31 mouse cellular contexts compared by ENCODE assay signal in the genomic region with DNA sequence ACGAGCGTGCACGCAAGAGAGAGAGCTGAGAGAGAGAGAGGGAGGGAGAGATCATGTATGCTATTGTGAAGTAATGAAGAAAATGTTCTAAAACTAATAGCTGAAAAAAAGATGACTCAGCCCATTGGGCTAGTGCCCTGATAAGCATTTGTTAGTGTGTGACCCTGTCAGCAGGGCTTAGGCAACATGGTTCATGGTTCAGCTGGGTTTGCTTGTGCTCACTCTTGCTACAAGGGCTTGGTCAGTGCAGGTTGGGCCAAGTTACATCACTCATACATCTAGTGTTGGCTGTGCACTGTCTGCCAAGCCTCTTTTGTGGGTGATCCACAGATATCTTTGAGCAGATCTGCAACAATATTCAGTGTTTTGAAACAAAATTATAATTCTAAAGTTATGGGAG.
A peak's percentile ranks its signal among the peaks of the same experiment; 100 is the strongest.
DNase-seq lines count a peak whose midpoint lies in the region; ATAC-seq and TF ChIP-seq lines count a peak whose summit lies in the region.
"Had no signal": no experiment of that assay in that cellular context is flagged by ENCODE, and none has a peak within 500 bp of the region (broad histone marks: within the 10 kb centered on the region; RNA-seq: fewer than 3 reads in every experiment).

No protein-coding gene starts in this region.

- H3K9me3 ChIP-seq in liver, postnatal 0 days (ENCODE audit: low read length), result no peaks in the 10 kb centered on the region
- H3K9me3 ChIP-seq in stomach, postnatal 0 days (ENCODE audit: control insufficient read depth, low read length), result no peaks in the 10 kb centered on the region
- H3K9me3 ChIP-seq: hindbrain, embryonic 13.5 days; limb, embryonic 12.5 days; midbrain, embryonic 13.5 days; stomach, embryonic 15.5 days had no signal

- no peak overlapping the region for H3K27ac ChIP-seq in liver, postnatal 0 days (ENCODE audit: low read depth)
- no peak overlapping the region for H3K27ac ChIP-seq in stomach, postnatal 0 days (replicated peaks)
- H3K27ac ChIP-seq: hindbrain, embryonic 13.5 days; left cerebral cortex, adult 2 months; limb, embryonic 12.5 days; liver, embryonic 14.5 days; midbrain, embryonic 13.5 days; stomach, embryonic 15.5 days had no signal

- H3K27me3 ChIP-seq in liver, postnatal 0 days (ENCODE audit: insufficient read depth, low read length), result no peaks in the 10 kb centered on the region
- no peaks in the 10 kb centered on the region for H3K27me3 ChIP-seq in stomach, postnatal 0 days (ENCODE audit: control insufficient read depth, insufficient read depth, low read length)
- H3K27me3 ChIP-seq: CH12.LX; hindbrain, embryonic 13.5 days; limb, embryonic 12.5 days; midbrain, embryonic 13.5 days; stomach, embryonic 15.5 days had no signal

- TF ChIP-seq EP300 in liver, postnatal 0 days (IDR thresholded peaks at IDR 0.05; ENCODE audit: low read depth), result peak; percentile 14; the same call in 1 of the 2 replicates
- TF ChIP-seq EP300 in stomach, postnatal 0 days (optimal IDR thresholded peaks at IDR 0.05), result no peak

- peak; percentile 48 for DNase-seq in liver, postnatal 0 days
- DNase-seq in liver (no peak), adipocyte (ENCODE audit: low spot score) (peak; percentile 43)
- DNase-seq in adrenal gland, postnatal 10 days, result peak; percentile 52
- DNase-seq in stomach, postnatal 0 days (ENCODE audit: low spot score), result no peak
- DNase-seq in kidney, adult 18-20 months, result no peak
- DNase-seq in frontal cortex, postnatal 36 days (ENCODE audit: low spot score in 2 of 2), result no peak
- DNase-seq: cerebellum, adult 2 months; cerebellum, postnatal 14 days; forebrain, postnatal 0 days; gastrocnemius, postnatal 14 days; heart, adult 11 months; heart, postnatal 4 days; kidney, adult 9 months; kidney, postnatal 10 days; layer of hippocampus, adult 9-11 months; lung, postnatal 4 days; retina, postnatal 1 day; right cerebral cortex, postnatal 14 days; thymus, postnatal 25 days had no signal

- no peaks in the 10 kb centered on the region for H3K36me3 ChIP-seq in liver, postnatal 0 days (replicated peaks; ENCODE audit: insufficient read depth, low read length)
- no peaks in the 10 kb centered on the region for H3K36me3 ChIP-seq in stomach, postnatal 0 days (ENCODE audit: control insufficient read depth, insufficient read depth, low read length)
- H3K36me3 ChIP-seq: hindbrain, embryonic 13.5 days; limb, embryonic 12.5 days; midbrain, embryonic 13.5 days; stomach, embryonic 15.5 days had no signal

- no peak for TF ChIP-seq CTCF in liver, postnatal 0 days (IDR thresholded peaks at IDR 0.05; ENCODE audit: low read depth)
- TF ChIP-seq CTCF in stomach, postnatal 0 days (IDR thresholded peaks at IDR 0.05; ENCODE audit: low read depth), result no peak

- WGBS in liver, postnatal 0 days (ENCODE audit: insufficient replicate concordance), result 77% methylated on average over 3 of the region's 3 CpGs
- WGBS in stomach, postnatal 0 days, result 80% methylated on average over 3 of the region's 3 CpGs

- no peaks in the 10 kb centered on the region for H3K4me1 ChIP-seq in liver, postnatal 0 days (ENCODE audit: insufficient read depth)
- H3K4me1 ChIP-seq in stomach, postnatal 0 days (replicated peaks; ENCODE audit: control insufficient read depth, insufficient read depth), result no peaks in the 10 kb centered on the region
- H3K4me1 ChIP-seq: limb, embryonic 12.5 days; stomach, embryonic 15.5 days had no signal

- H3K4me2 ChIP-seq in liver, postnatal 0 days (ENCODE audit: low read depth, low read length), result no peak overlapping the region
- H3K4me2 ChIP-seq in stomach, postnatal 0 days (replicated peaks; ENCODE audit: low read depth), result no peak overlapping the region
- H3K4me2 ChIP-seq: heart, embryonic 11.5 days; hindbrain, embryonic 13.5 days; limb, embryonic 12.5 days; midbrain, embryonic 13.5 days; stomach, embryonic 15.5 days had no signal

- peak; percentile 100 for ATAC-seq in liver, postnatal 0 days
- 0 out of 2 replicates have a peak, but pooled peaks have one; percentile 45 for ATAC-seq in stomach, postnatal 0 days (ENCODE audit: low FRiP score, low TSS enrichment)
- ATAC-seq: forebrain, postnatal 0 days; intestine, embryonic 16.5 days; midbrain, embryonic 13.5 days had no signal

- H3K9ac ChIP-seq in liver, postnatal 0 days (replicated peaks), result no peak overlapping the region
- no peak overlapping the region for H3K9ac ChIP-seq in stomach, postnatal 0 days (ENCODE audit: low read length)
- H3K9ac ChIP-seq: forebrain, postnatal 0 days; hindbrain, embryonic 13.5 days; limb, embryonic 12.5 days; liver, embryonic 14.5 days; midbrain, embryonic 13.5 days; stomach, embryonic 15.5 days had no signal

- no peak overlapping the region for H3K4me3 ChIP-seq in liver, postnatal 0 days (ENCODE audit: low read depth, low read length)
- no peak overlapping the region for H3K4me3 ChIP-seq in stomach, postnatal 0 days (ENCODE audit: low read depth, low read length)
- H3K4me3 ChIP-seq: erythroblast, embryonic 14.5 days; hindbrain, embryonic 13.5 days; left cerebral cortex, adult 2 months; limb, embryonic 12.5 days; megakaryocyte, embryonic 14.5 days; midbrain, embryonic 13.5 days; stomach, embryonic 15.5 days had no signal

Comparison
In these comparisons a context has a peak if more than half of its experiments do, and no peak if none do; other contexts are left out.
1. DNase-seq: peak in liver, postnatal 0 days (single experiment), adipocyte (single experiment) and adrenal gland, postnatal 10 days (single experiment); none in liver (single experiment), stomach, postnatal 0 days (single experiment), kidney, adult 18-20 months (single experiment) and frontal cortex, postnatal 36 days (0 of 2).